Mouse (Mus musculus): ENCODE data around the gene D1Ertd622e. TPM values are rescaled to one million over a fixed set of nuclear protein-coding genes. Genes with fewer than 3 reads are reported as not detected.

The D1Ertd622e gene
- total RNA-seq, 2 experiments from 2014 or later: 11.5 to 18.3 TPM

DNA sequence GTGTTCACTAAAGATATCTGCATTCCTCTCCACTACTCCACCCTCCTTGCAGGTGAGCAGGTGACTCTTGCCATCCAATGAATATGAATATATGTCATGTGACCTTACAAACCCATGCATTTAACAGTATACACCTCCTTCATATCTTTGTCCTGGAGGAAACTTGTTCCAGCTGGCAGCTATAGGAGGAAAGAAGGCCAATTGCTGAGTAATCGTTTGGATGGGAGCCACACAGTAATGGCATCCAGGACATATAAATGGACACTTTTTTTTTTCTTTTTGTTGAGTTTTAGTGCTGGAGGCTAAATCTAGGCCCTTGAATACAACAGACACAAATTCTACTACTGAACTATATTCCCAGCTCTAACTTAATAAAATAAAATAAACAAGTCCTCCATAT, 97.2 kb downstream of the D1Ertd622e start:
- no peak for DNase-seq
- Histone ChIP-seq H3K4me3 (no peak overlapping the region), H3K27ac (no peak overlapping the region)
- intact Hi-C loops (cut with DNase I): loop anchor here (10.0 kb wide), 1 partner anchor 120 kb away; no protein-coding TSS in a partner anchor
- TF ChIP-seq CTCF (IDR thresholded peaks at IDR 0.05): no peak

DNA sequence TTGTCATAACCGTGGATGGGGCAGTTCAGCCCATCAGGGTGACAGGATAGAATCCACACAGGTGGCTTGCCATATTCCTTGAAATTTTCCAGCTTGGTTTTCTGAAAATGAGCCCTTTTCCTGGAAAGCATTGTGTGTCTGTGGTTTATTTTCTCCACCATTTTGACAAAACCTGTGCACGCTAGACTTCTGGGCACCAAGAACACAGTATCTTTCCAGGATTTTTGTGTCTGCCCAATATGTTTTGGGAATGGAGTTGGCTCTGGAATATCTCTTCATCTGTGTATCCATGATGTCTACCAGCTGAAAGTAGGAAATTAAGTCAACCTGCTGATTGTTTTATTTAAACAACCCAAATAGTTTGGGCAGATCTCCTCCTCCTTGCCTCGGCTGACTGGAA, 99.0 kb downstream of the D1Ertd622e start:
- no peak for DNase-seq
- intact Hi-C loops (cut with DNase I): loop anchor here (10.0 kb wide), 1 partner anchor 122 kb away; no protein-coding TSS in a partner anchor
- Histone ChIP-seq H3K27ac (no peak overlapping the region), H3K4me3 (no peak overlapping the region)
- TF ChIP-seq CTCF (IDR thresholded peaks at IDR 0.05): no peak

Other genes with a start within 250 kb of the D1Ertd622e start
- gene Gin1, start 108.1 kb upstream of the D1Ertd622e start, total RNA-seq (2021): 1 to 10 TPM; 3.8 to 4.9 TPM
- 1 to 10 TPM; 1.6 to 2.8 TPM for gene Ppip5k2, start 108.3 kb upstream of the D1Ertd622e start, total RNA-seq (2021)